Mouse (Mus musculus) ES-Bruce4 (cell line): ENCODE results near the gene Trim44.

Source experiments
- CTCF ChIP-seq: IDR thresholded peaks from one replicate; pipeline ENCODE4 v1.8.1; 2011; ENCODE audit warnings: low read depth, low read length
- POLR2A ChIP-seq: IDR thresholded peaks from one replicate; pipeline ENCODE4 v1.8.1; 2011; ENCODE audit warnings: low read length; ENCODE audit not compliant: insufficient read depth

DNA sequence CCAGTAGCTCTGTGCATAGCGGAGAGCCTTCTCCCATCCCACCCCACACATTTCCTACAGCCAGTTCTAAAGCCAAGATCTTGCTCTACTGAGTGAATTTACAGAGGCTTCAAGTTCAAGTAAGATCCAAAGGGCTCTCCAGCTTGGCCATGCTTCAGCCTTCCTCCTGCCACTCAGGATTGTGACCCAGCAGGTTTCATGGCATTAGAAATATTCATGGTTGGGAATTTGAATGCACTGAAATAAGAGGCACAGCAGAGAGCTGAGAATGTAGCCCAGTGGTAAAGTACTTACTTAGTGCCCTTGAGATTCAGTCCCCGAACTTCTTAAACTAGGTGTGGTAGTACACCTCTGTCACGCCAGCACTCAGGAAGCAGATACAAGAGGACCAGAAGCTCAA lies 140.7 kb downstream of the Trim44 start:
- no peak for TF ChIP-seq CTCF
- TF ChIP-seq POLR2A: no peak
